Mouse (Mus musculus) right cerebral cortex, postnatal 4 days (tissue): Measurements from ENCODE around the gene Leo1.
A peak's percentile ranks its signal among the peaks of the same experiment; 100 is the strongest.

Experiments used
- DNase-seq: peaks from one replicate; pipeline ENCODE4 v3.0.0-alpha.2; 2022

Gene Leo1

DNA sequence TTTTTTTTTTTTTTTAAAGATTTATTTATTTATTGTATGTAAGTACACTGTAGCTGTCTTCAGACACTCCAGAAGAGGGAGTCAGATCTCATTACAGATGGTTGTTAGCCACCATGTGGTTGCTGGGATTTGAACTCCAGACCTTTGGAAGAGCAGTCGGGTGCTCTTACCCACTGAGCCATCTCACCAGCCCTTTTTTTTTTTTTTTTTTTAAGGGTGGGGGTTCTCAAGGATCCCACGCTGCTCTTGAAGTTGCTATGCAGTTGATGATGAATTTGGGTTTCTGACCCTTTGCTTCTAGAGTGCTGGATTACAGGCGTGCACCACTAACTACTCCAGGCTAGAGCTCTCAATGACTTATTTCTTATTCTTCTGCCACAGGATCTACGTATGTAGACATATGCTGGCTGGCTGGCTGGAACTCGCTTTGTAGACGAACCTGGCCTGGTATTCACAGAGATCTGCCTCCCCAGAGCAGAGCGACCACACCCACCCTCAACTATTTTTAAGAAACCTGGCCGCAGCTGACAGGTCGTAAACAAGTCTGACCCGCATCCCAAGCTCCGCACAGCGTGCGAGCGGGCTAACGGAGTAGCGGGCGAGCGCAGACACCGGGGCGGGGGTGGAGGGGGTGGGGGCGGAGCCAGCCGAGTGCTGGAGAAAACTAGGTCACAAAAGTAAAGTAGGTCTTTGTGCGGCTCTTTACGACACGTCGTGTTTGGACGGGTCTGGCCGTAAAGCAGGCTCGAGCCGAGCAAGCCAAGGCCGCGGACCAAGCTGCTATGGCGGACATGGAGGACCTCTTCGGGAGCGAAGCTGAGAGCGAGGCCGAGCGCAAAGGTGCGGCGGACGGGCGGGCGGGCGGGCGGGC is at the start of gene Leo1:
TSS of gene Leo1 (plus strand) at position 729 of the 871 bp plus-strand sequence.
- peak; percentile 75 for DNase-seq

DNA sequence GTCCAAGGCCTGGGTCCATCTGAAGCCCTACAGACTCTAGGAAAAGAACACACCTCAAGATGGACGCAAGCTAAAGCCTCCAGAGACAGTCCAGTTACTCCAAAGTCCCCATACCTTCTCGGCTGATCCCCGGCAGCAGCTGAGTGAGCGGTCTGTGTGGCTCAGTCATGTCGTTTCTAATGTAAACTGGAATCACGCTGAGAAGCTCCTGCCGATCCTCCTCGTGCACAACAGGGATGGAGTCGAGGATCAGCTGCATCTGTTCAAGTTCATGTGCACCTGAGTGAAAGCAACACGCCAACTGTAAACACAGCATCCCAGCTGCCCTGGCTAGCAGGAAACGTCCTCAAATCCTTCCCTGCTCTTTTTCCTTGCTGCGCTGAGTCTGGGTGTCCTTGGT is 48.1 kb upstream of the Leo1 start:
- DNase-seq, result no peak

DNA sequence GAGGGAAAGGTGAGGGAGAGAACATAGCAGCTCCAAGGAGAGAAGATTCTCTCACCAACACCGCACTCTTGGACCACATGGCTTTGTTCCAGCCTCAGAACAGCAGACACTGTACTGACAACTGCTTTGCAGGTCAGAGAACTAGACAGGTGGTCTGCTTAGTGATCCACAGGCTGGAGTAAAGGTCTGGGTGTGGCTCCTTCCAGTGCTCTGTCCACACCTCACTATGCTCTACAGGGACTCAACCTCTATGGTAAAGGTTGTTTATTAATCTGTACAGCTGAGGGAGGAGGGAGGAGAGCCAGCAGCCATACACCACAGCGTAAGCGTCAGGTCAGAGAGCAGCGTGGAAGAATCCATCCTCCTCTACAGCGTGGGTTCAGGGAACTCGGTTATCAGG is 45.4 kb upstream of the Leo1 start:
- no peak for DNase-seq

DNA sequence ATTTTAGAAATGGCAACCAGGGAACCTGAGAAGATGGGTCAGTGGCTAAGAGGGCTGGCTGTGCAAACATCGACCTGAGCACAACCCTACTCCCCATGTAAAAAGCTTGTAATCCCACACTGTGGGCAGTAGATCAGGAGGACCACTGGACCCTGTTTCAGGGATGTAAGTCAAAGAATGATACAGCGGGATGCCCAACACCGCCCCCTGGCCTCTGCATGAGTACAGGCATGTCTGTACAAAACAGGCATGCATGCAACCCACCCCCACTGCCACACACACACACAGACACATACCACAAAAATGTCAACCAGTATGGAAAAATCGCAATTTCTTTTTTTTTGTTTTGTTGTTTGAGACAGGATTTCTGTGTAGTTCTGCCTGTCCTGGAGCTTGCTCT is 42.3 kb upstream of the Leo1 start:
- DNase-seq, result no peak

DNA sequence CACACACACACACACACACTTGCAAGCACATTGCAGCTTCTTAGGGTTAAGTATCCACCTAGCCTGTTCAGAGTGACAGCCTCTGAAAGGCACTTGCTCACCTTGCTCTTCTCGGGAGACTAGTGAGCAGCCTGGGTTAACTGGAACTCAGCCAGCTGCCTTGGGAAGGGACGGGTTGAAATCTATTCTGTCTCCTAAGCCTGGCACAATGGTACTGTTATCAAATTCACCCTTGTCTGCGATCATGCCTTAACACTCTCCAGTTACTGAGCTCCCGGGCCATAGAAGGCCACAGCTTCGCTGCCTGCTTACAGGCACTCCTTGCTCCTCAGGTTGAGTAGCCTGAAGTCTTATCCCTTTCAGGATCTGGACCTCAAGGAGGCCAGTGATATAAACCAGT is 40.7 kb upstream of the Leo1 start:
- no peak for DNase-seq

DNA sequence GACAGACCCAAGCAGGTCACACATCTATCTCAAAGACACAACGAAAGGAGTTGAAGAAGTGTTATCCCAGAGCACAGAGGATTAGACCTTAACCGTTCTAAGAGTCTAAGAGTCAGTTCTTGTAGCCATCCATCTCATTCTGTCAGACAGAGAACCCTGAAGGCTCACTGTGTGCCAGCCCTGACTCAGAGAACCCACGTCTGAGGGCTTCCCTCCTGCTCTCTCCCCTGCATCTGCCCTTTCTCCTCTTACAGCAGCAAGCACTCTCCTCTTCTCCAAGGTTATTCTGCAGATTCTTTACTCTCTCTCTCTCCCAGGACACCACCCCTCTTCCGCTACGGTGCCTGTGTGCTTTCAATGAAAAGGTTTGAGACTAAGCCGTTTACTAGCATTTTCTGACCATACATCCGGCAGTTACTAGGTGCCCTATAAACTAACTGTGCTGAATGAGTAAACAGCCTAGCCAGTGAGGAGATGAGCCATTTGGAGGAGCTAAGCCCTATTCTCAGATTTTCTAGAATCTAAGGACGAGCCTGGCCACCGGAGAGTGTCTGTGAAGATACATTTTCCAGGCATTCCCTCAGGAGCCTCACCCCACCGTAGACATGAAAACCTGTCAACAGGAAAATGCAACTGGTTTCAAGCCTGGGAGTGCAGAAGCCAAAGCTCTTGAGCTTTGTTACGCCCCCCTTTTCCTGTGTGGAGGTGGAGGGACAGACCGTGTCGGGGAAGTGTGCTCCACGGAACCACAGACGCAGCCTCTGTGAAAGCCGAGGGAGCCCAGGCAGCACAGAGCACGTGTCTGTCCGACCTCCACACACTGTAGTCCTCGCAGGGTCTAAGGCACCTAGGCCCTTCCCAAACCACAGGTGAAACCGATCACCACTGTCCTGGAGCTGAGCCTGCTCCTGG is 39.5 kb upstream of the Leo1 start:
- DNase-seq, result no peak

DNA sequence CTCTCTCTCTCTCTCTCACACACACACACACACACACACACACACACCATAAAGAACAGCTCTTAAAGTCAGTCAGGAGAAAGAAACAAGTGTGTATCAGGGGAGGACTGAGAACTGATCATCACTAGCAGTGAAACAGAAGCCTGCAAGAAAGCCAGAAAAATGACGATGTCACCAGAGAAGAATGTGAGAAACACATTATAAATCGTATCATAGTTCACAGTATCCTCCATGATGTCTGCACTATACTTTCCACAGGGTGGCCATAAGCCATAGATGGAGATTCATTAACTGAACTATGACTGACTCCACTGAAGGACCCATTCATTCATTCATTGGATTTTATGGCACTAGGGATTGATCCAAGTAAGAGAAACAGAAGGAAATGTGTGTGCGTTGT is 37.8 kb upstream of the Leo1 start:
- no peak for DNase-seq

DNA sequence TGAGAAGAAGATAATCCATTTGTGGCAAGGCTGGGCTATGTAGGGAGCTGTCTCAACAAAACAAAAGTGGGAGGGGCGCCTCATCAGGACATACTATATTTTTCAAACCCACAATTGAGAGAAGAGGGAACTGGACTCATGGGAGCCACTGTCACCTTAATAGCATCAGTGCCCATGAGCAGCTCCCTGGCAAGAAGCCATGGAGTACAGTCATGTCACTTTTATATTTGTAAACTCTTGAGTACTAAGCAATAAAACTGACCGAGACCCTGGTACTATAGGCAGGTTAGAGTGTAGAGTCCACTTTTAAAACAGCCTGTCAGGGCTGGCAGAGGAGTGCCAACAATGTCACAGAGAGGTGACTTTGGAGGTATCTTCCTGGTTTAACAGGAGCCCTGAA is 35.2 kb upstream of the Leo1 start:
- DNase-seq, result no peak

DNA sequence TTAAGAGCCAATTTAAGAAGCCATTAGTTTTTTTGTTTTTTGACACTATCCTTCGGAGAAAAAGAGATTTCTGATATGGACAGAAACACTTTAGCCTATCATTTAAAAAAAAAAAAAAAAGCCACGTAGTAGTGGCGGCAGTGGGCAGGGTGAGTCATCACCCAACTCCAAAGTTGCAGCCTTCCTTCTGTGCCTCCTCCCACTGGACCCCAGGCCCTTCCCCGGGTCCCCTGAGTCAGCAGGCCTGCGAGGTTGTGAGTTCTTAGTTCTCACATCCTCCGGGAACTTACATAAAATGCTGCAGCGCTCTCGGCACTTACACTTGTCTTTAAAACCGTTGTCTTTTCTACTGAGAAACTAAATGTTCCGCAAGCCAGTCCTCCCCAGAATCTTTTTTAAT is 33.5 kb upstream of the Leo1 start:
- no peak for DNase-seq

DNA sequence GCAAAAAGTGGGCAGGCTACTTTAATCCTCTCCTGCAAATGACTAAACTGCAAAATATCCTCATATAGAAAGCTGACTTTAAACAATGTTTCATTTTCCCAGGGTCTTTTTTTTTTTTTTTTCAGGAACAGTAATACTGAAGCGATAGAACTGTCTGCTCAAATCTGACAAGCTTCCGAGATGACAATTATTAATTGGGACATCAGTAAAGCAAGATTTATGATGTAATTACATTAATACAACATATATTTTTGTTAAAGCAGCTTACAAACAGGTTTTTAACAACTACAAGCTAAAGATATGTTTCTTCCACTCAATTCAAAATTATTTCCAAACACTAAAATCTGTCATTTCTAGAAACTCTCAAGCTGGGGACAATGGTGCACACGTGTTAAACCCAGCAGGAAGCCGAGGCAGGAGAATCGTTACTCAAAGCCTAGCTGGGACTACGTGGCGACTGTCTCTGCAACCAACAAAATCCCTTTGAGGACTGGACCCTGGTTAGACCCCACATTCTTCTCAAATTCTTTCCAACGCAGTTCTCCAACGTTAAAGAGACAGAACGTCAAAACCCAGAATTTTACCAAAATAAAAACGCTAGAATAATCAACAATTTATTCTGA is 33.0 kb upstream of the Leo1 start:
- DNase-seq, result no peak

DNA sequence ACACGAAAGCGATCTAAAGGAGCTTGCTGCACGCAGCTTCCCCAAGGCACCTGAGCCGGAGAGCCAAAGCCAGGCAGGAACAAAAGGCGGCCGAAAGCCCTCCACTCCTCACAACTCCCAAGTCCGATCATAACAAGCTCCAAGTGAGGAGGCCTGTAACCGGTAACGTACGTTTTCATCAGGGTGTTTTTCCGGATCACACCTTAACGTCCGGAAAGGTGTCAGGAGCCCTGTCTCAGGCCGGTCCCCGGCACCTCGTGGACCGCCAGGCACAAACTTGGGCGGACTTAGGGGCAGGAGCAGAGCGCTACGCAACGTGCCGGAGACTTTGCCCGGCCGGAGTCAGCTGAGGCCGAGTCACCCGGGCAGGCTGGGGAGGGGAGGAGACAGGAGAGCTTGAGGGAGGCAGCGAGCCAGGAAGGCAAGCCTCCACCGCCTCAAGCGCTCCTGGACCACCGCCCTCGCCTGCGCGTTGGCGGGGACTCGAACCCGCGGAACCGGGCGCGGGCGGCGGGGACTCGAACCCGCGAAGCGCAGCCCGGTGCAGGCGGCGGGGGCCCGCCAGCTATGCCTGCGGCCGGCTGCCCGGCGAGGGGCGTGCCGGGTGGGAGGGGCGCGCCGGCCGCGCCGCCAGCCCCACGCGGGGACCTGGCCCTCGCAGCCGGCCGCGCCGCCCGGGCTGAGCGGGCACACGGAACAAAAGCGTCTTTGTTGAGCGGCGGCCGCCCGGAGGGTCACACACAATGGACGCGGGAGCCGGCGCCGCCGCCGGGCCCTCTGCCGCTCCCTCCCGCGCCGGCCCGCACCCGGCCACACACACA is 32.1 kb upstream of the Leo1 start:
- DNase-seq, result peak; percentile 55

DNA sequence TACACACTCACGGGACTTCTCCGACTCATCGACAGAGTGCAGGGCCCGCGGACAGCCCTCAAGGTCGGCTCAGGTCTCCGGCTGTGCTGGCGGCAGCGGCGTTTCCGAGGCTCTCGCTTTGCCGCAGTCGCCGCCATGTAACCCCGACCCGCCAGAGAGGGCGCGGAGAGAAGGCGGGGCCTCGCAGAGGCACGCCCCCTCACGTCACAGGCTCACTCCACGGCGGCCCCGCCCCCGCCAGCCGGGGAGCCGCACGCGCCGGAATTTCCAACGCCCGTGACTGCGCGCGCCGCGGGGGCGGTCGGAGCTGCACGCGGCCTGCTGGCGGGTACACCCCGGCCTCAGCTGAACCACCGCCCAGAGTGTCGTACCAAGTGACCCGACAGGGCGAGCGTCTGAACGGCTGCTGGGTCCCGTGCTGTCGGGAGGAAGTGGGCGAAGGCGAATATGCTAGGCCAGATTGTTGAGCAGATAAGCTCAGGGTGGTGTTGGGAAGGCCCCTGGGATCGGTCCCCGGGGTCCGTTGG is 31.4 kb upstream of the Leo1 start, which contains the start of gene Mapk6:
TSS of gene Mapk6 (minus strand) at position 154 of the 527 bp plus-strand sequence.
- peak; percentile 96 for DNase-seq

DNA sequence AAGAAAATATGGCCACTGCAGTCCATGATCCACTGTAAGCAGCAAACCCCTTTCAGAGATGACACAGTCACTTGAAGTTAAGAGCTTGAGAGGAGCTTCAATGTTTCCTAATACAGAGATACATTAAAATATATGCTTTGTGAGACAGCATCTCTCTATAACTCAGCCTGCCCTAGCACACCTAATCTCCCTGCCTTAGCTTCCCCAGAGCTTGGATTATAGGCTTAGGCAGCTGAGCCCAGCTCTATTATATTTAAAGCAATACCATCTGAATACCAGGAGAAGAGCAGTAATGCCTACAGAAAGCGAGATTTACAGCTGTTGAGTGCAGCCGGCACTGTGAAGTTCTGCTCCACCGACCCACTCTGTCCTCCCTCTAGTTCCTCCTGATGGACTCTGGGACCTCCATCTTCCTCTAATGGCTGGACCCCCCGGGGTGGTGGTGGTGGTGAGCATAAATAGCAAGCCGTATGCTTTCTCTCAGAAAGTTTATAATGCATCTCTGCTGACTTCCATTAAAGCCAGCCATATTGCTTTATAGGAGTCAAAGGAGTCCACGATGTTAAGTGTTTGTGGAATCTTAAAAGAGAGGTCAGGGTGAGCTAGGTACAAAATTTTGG is 30.3 kb upstream of the Leo1 start:
- no peak for DNase-seq

DNA sequence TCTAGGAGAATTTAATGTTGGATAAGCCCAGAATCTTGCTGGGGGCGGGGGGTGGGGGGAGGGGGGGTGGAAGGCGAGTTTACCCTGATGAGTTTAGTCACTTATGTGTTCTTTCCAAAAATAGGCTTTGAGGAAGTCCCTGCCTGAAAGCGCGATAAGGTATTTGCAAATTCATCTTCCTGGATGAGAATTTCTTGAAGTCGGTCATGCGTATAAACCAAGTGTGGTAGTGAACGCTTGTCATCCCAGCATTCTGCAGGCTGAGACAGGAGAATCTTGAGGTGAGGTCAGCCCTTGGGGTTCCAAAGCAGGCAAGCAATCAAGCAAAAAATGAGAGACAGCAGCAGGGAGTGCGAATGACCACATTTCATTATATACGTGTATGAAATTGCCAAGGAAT is 29.7 kb upstream of the Leo1 start:
- no peak for DNase-seq

DNA sequence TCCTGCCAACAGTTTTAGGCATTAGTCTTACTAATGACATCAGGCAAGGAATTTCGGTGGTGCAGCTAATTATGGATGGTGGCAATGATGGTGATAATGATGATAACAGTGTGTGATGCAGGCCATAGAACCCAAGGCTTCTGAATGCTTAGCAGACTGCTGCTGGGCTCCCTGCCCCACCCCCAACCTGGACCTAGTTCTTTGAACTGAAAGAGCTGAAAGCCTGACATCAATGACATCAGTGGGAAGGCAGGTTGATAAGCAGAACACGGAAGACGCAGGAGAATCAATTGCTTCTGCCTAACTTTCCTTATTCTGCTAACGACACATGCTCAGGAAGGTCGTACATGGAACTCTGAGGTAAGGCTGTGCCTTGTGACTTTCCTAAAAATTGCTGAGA is 28.1 kb upstream of the Leo1 start:
- no peak for DNase-seq

DNA sequence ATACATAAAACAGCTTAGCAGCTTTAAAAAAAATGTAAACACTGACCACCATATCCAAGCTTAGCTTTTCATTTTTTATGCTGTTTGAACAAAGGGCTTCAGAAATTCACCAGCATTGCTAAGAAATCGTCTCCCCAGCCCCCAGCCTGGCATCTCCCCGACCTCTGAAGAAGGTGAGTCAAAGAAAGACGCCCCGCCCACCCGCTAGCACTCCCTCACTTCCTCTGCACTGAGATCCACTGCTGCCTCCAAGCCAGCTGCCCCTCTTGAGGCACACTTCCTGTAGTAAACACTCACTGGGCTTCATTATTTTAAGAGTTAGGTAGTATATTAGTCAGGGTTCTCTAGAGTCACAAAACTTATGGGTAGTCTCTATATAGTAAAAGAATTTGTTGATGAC is 27.1 kb upstream of the Leo1 start:
- no peak for DNase-seq

DNA sequence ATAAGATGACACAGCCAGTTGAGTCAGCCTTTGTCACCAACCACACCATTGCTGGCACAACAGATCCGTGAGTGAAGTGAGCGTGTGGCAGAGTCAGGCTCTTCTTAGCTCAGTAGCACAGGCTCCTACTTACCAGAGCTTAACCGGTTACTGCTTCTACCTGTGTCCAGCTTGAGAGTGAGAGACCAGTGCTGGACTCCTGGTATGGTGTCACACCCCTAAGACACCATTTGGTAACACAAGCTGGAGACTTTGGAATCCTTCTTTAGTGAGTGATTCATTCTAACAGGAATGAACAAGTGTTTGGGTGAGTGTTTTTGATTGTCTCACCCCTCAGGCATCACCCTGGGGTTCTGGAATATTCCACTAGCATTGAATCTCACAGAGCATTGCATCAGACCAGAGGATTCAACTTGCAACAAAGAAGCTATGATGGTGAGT is 19.1 kb upstream of the Leo1 start:
- DNase-seq, result no peak

DNA sequence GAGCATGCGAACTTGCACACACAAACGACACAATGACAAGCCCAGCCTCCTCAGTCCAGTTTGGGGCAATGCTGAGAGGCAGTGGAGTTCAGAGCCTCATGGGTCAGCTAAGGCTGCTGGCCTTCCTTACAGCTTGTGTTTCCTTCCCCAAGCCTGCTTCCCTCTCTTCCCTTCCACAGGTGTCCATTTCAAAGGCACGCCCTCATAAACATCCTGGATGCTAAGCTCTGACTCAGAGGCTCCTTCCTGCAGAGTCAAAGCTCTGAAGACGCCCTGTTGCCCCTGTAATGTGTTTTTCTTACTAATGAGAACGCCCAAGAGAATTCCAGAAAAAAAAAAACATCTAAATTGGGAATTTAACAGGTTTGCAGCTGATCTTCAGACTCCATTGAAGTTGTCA is 17.6 kb upstream of the Leo1 start:
- DNase-seq, result no peak

DNA sequence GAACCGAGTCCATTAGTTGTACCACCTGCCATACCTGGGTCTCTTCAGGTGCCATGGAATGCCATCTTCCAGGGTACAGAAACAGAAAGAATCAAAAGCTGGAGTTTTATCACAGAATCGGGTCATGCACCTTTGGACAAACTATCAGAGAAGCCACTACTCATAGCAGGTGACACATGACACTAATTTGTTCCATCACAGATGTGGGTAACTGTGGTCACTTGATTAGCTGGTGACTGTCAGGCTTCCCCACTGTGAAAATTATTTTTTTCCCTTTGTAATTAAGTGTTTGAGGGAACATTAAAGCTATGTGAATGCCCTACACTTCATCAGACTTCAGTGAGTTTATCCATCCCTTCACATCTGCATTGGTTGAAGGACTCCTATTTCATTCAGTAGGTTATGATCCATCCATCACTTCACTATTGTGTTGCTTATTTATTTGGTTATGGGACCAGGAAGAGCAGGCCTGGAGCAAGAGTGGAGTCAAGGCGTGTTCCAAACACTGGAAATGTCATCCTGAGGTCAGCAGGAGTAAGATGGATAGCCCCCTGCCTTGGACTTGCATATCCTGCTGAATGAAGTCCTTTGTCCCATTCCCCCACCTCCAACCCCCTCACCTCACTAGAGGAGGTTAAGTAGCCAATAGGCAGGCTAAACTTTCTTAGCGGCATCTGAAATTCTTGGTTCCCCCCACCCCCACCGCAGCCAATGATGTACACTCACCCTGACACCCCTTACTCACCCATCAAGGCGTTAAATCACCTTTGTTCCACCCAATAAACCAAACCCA is 16.8 kb upstream of the Leo1 start:
- DNase-seq, result no peak

DNA sequence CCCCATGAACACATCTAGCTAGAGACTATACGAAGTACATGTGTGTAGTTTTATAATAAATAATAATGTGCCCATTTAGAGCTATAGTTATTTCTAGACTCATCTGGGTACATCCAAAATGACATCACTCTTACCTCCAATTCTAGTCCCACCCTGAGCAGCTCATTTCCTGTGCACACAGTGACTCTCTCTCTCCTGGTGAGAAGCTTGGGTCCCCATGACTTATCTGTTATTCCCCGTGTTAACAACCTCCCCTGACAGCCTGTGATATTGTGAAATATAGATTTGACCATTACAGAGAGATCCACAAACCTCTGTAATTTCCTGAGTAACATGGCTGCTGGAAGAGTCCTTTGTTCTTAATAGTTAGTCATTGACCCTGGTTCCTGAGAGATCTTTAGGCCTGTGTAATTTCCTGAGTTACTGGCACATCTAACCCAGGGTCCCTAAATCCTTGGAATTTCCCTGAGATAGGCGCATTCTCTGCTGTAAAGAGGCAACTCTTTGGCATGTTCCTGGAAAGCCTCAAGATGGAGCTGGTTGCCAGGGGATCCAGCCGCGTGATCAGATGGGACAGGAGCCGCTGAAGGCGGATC is 15.4 kb upstream of the Leo1 start:
- no peak for DNase-seq
